Mouse (Mus musculus): ENCODE results near the gene Srsf6. TPM values are rescaled to one million over a fixed set of nuclear protein-coding genes. Genes with fewer than 3 reads are reported as not detected.

Srsf6 gene
- polyA plus RNA-seq, 1 experiment from 2014 or later, result 59.2 TPM

- Histone ChIP-seq H3K27me3 (replicated peaks; ENCODE audit: insufficient read depth, low read length) (no peaks in the 10 kb centered on the region), H3K36me3 (ENCODE audit: insufficient read depth, low read length) (no peaks in the 10 kb centered on the region), H3K9ac (replicated peaks; ENCODE audit: low read depth) (no peak overlapping the region), H3K4me3 (ENCODE audit: low read depth, low read length) (no peak overlapping the region), H3K4me2 (replicated peaks; ENCODE audit: low read depth, low read length) (no peak overlapping the region), H3K4me1 (ENCODE audit: insufficient read depth, low read depth, low read length) (no peaks in the 10 kb centered on the region), H3K27ac (ENCODE audit: low read length) (no peak overlapping the region), H3K9me3 (ENCODE audit: low read length) (no peaks in the 10 kb centered on the region)
- no peak for ATAC-seq
- TF ChIP-seq EP300 (IDR thresholded peaks at IDR 0.05) (no peak), CTCF (IDR thresholded peaks at IDR 0.05) (peak; percentile 44)
- DNase-seq (ENCODE audit: low spot score), result no peak
- 92% methylated on average over 2 of the region's 2 CpGs for WGBS
These were observed 25.5 kb downstream of the Srsf6 start for GRCm38 (mm10) chr2:162956843-162957242.

GRCm38 (mm10) chr2:162961321-162961720 lies 30.0 kb downstream of the Srsf6 start:
- Histone ChIP-seq H3K9ac (replicated peaks; ENCODE audit: low read depth) (no peak overlapping the region), H3K4me2 (replicated peaks; ENCODE audit: low read depth, low read length) (no peak overlapping the region), H3K4me1 (ENCODE audit: insufficient read depth, low read depth, low read length) (no peaks in the 10 kb centered on the region), H3K27me3 (replicated peaks; ENCODE audit: insufficient read depth, low read length) (no peaks in the 10 kb centered on the region), H3K36me3 (ENCODE audit: insufficient read depth, low read length) (no peaks in the 10 kb centered on the region), H3K27ac (ENCODE audit: low read length) (no peak overlapping the region), H3K9me3 (ENCODE audit: low read length) (no peaks in the 10 kb centered on the region), H3K4me3 (ENCODE audit: low read depth, low read length) (no peak overlapping the region)
- 62% methylated on average over 8 of the region's 10 CpGs for whole genome bisulfite sequencing
- DNase-seq (ENCODE audit: low spot score) (no peak), ATAC-seq (no peak)
- no peak for TF ChIP-seq CTCF (IDR thresholded peaks at IDR 0.05)
- TF ChIP-seq EP300 (IDR thresholded peaks at IDR 0.05), result no peak

- Histone ChIP-seq H3K27me3 (replicated peaks; ENCODE audit: insufficient read depth, low read length) (no peaks in the 10 kb centered on the region), H3K9me3 (ENCODE audit: low read length) (no peaks in the 10 kb centered on the region), H3K4me3 (ENCODE audit: low read depth, low read length) (no peak overlapping the region), H3K27ac (ENCODE audit: low read length) (no peak overlapping the region), H3K4me1 (ENCODE audit: insufficient read depth, low read depth, low read length) (no peaks in the 10 kb centered on the region), H3K9ac (replicated peaks; ENCODE audit: low read depth) (no peak overlapping the region), H3K4me2 (replicated peaks; ENCODE audit: low read depth, low read length) (no peak overlapping the region), H3K36me3 (ENCODE audit: insufficient read depth, low read length) (no peaks in the 10 kb centered on the region)
- no peak for ATAC-seq
- no peak for DNase-seq (ENCODE audit: low spot score)
- TF ChIP-seq EP300 (IDR thresholded peaks at IDR 0.05), result no peak
- no peak for TF ChIP-seq CTCF (IDR thresholded peaks at IDR 0.05)
- WGBS, result 88% methylated on average over 2 of the region's 2 CpGs
These were observed 35.4 kb downstream of the Srsf6 start for GRCm38 (mm10) chr2:162966734-162967133.

DNA sequence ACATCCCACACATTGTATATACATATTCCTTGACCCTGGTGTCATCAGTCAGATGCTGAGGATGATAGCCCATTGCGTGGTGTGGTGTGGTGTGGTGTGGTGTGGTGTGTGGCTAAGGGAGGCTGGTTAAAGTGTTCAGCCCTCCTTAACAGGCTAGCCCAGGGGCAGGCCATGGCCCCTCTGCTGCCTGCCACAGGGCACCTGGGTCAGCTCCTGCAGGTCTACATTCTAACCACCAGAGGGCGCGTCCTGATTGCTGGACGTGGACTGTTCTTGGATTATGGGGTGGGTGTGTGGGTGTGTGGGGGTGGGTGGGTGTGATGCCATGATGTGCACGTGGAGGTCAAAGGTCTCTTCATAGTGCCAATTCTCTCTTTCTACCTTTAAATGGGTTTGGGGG lies 37.0 kb downstream of the Srsf6 start:
- Histone ChIP-seq H3K9me3 (ENCODE audit: low read length) (no peaks in the 10 kb centered on the region), H3K27ac (ENCODE audit: low read length) (no peak overlapping the region), H3K4me3 (ENCODE audit: low read depth, low read length) (no peak overlapping the region), H3K4me1 (ENCODE audit: insufficient read depth, low read depth, low read length) (no peaks in the 10 kb centered on the region), H3K9ac (replicated peaks; ENCODE audit: low read depth) (no peak overlapping the region), H3K36me3 (ENCODE audit: insufficient read depth, low read length) (no peaks in the 10 kb centered on the region), H3K4me2 (replicated peaks; ENCODE audit: low read depth, low read length) (no peak overlapping the region), H3K27me3 (replicated peaks; ENCODE audit: insufficient read depth, low read length) (no peaks in the 10 kb centered on the region)
- peak; percentile 90 for TF ChIP-seq CTCF (IDR thresholded peaks at IDR 0.05)
- TF ChIP-seq EP300 (IDR thresholded peaks at IDR 0.05), result no peak
- ATAC-seq, result no peak
- WGBS, result 10% methylated on average over 5 of the region's 5 CpGs
- DNase-seq (ENCODE audit: low spot score), result peak; percentile 51

DNA sequence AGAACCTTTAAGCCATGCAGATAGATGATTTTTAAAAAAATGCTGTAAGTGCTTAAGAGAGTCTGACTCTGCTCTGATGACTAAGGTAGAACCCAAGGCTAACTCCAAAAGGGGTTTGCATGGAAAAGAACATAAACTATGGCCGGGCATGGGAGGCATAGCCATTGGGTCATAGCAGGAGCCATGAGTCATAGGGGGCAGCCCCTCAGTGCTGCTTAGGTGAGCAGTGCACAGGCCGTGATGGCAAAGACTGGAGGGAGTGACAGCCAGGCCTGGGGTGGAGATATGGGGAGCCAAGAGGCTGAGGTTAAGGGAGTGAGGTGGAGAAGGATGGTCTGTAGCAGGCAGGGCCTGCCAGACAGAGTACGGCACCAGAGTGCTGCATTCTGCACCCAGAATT lies 37.8 kb downstream of the Srsf6 start:
- Histone ChIP-seq H3K36me3 (ENCODE audit: insufficient read depth, low read length) (no peaks in the 10 kb centered on the region), H3K27me3 (replicated peaks; ENCODE audit: insufficient read depth, low read length) (no peaks in the 10 kb centered on the region), H3K4me2 (replicated peaks; ENCODE audit: low read depth, low read length) (no peak overlapping the region)

GRCm38 (mm10) chr2:162970896-162971295 lies 39.6 kb downstream of the Srsf6 start:
- H3K9me3 ChIP-seq (ENCODE audit: low read length), result no peaks in the 10 kb centered on the region
- H3K4me2 ChIP-seq (replicated peaks; ENCODE audit: low read depth, low read length), result no peak overlapping the region
- TF ChIP-seq EP300 (IDR thresholded peaks at IDR 0.05), result no peak
- no peak for TF ChIP-seq CTCF (IDR thresholded peaks at IDR 0.05)
- ATAC-seq, result no peak
- WGBS, result 81% methylated on average over 6 of the region's 6 CpGs
- H3K27me3 ChIP-seq (replicated peaks; ENCODE audit: insufficient read depth, low read length), result no peaks in the 10 kb centered on the region
- H3K27ac ChIP-seq (ENCODE audit: low read length), result no peak overlapping the region
- no peaks in the 10 kb centered on the region for H3K36me3 ChIP-seq (ENCODE audit: insufficient read depth, low read length)
- no peak overlapping the region for H3K9ac ChIP-seq (replicated peaks; ENCODE audit: low read depth)
- no peak overlapping the region for H3K4me3 ChIP-seq (ENCODE audit: low read depth, low read length)
- DNase-seq (ENCODE audit: low spot score), result no peak
- H3K4me1 ChIP-seq (ENCODE audit: insufficient read depth, low read depth, low read length), result peaks cover 5% of the 10 kb centered on the region; the same call in 1 of the 2 replicates

More for the DNA sequence above, 37.8 kb downstream of the Srsf6 start:
- Histone ChIP-seq H3K27ac (ENCODE audit: low read length) (no peak overlapping the region), H3K9me3 (ENCODE audit: low read length) (no peaks in the 10 kb centered on the region), H3K9ac (replicated peaks; ENCODE audit: low read depth) (no peak overlapping the region), H3K4me3 (ENCODE audit: low read depth, low read length) (no peak overlapping the region), H3K4me1 (ENCODE audit: insufficient read depth, low read depth, low read length) (peaks cover 5% of the 10 kb centered on the region; the same call in 1 of the 2 replicates)
- no peak for TF ChIP-seq EP300 (IDR thresholded peaks at IDR 0.05)
- no peak for TF ChIP-seq CTCF (IDR thresholded peaks at IDR 0.05)
- DNase-seq (ENCODE audit: low spot score), result no peak
- WGBS, result 75% methylated on average over 3 of the region's 3 CpGs
- ATAC-seq, result no peak

GRCm38 (mm10) chr2:162972752-162973151 lies 41.4 kb downstream of the Srsf6 start:
- Histone ChIP-seq H3K27ac (ENCODE audit: low read length) (no peak overlapping the region), H3K27me3 (replicated peaks; ENCODE audit: insufficient read depth, low read length) (no peaks in the 10 kb centered on the region), H3K4me2 (replicated peaks; ENCODE audit: low read depth, low read length) (no peak overlapping the region), H3K9me3 (ENCODE audit: low read length) (no peaks in the 10 kb centered on the region), H3K4me1 (ENCODE audit: insufficient read depth, low read depth, low read length) (peaks cover 7% of the 10 kb centered on the region; the same call in 1 of the 2 replicates), H3K36me3 (ENCODE audit: insufficient read depth, low read length) (no peaks in the 10 kb centered on the region), H3K4me3 (ENCODE audit: low read depth, low read length) (no peak overlapping the region), H3K9ac (replicated peaks; ENCODE audit: low read depth) (no peak overlapping the region)
- TF ChIP-seq CTCF (IDR thresholded peaks at IDR 0.05) (no peak), EP300 (IDR thresholded peaks at IDR 0.05) (no peak)
- DNase-seq (ENCODE audit: low spot score), result no peak
- ATAC-seq, result no peak
- 23% methylated on average over 7 of the region's 7 CpGs for WGBS

All from lung, postnatal 0 days (tissue).